Mouse (Mus musculus): Measurements from ENCODE around the gene Tex44.

The Tex44 gene

DNA sequence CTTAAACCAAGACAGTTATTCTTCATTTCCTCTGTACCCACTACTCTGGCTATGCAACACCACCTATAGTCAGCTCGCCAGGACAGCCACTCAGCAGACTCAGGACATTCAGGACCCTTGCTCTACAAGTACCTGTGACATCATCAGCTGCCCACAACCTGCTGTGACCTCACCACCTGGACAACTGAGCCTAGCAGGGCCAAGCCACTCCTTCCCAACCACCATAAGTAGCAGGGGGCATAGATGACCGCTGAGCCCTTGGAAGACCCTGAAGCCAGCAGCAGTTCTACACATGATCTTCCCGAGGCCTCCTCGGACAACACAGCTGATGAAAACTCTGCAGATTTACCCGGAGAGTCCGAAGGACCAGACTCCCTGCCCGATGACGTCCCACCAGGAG, at the start of gene Tex44, which contains the start of gene Nmur1:
Tex44 (plus strand) TSS at position 202 of the 400 bp plus-strand sequence.
Nmur1 (minus strand) TSS at position 101 of the 400 bp plus-strand sequence.
- DNase-seq: no peak

DNA sequence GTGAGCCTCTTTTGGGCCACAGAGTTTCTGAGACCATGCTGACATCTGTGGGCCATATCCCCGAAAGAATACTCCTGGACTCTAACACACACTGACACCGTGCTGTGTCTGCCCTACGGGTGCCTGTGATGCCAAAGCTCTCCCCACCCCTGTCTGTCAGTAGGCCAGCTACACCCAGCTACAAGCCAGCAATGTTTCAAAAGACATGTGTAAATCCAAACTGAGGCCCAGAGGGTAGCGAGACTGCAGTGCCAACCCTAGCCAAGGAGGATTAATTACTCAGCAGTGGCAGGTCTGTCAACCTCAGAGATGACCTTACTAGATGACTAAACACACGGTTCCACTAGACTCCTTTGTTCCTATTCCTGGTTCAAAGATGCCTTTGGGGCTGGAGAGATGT, 49.8 kb upstream of the Tex44 start:
- DNase-seq: no peak

DNA sequence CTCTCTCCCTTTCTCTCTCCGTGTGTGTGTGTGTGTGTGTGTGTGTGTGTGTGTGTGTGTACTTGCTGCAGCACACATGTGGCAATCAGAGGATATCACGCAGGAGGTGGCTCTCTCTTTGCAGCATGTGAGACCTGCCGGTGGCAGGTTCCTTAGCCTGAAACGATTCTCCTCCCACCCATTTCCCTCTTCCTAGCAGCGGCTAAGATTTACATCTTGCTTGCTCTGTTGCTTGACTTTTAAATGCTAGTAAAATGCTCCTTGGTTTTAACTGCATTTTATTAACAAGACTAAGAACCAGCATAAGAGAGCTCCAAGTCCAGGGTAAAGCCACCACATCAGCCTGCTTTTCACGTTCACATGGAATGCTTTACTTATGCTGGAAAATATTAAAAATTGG, 47.5 kb upstream of the Tex44 start:
- no peak for DNase-seq

DNA sequence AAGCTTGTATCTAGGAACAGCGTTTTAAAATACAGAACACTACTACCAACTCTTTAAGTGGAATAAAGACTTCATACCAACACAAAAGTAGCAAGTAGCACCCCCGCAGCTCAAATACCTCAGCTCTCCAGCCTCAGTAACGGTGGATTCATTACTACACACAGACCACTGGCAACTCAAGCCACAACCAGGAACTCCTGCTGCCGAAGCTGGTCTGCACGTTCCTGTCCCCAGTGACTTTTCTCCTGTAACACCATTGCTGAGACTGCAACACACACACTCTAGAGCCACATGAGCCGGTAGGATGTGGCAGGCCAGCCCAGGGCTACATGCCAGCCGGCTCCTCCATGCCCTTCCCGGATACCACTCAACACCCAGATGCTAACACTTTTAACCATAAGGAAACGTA, 47.0 kb upstream of the Tex44 start:
- DNase-seq: no peak

DNA sequence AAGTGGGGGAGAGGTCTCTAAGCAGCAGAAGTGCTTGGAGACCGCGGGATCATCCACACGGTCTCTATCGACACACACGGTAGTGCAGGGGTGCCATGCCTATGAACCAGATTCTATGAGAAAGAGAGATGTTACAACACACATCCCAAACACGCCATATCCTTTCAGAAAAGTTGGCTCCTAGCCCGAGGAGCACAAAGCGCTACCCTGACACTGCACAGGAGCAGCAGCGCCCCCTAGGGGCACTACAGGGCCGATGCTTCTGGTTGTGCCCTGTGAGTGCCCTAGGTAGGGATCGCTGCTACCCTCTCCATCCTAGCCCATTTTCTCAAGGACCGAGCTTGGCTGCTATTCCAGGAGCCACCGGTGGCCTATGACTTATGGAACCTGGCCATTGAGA, 45.1 kb upstream of the Tex44 start:
- peak; percentile 59 for DNase-seq

DNA sequence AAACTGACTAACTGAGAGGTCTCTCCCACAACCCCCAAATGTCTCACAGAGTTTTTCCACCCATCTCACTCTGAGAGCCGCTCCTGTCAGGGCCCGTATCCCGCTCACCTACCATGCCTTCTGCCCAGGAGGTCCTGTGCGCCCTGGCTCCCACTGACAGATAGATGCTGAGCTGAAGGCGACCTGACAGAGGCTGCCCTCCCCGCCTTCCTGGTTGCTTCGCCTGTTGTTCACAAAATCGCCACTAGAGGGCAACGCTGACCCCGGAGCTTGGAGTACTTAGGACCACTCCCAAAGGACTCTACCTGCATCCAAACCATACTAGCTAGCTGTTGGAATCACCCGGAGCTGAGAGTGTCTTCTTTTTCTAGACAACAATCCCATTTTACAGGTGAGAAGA, 36.9 kb upstream of the Tex44 start:
- peak; percentile 80 for DNase-seq

DNA sequence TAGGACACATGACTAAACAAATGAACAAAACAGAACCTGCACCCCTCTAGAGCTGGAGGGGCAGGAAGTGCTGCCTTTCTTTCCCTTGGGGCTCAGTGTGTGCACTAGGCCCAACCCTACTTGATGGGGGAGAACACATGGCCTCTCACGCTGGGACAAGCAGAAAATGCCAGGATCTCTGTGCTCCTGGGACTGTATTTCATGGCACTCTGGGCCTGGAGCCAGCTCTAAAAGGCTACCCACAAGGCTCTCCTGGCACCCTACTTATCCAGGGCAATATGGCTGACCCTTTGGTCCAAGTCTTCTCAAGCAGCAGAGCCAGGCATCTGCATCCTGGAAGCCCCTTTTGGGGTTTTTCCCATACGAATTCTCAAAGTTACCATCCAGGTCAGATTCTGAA, 34.7 kb upstream of the Tex44 start:
- no peak for DNase-seq

DNA sequence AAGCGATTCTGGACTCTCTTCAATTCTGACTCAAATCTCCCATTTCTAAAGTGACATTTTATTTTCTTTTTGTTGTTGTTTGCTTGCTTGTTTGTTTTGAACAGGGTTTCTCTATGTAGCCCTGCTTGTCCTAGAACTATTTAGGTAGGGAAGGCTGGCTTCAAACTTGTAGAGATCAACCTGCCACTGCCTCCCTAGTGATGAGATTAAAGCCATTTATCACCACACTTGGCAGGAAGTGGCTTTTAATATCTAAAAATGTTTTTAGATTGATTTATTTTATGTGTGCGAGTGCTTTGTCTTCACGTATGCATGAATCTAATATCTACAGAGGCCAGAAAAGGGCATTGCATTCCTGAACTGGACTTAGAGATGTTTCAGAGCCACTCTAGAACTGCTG, 32.9 kb upstream of the Tex44 start:
- DNase-seq: no peak

DNA sequence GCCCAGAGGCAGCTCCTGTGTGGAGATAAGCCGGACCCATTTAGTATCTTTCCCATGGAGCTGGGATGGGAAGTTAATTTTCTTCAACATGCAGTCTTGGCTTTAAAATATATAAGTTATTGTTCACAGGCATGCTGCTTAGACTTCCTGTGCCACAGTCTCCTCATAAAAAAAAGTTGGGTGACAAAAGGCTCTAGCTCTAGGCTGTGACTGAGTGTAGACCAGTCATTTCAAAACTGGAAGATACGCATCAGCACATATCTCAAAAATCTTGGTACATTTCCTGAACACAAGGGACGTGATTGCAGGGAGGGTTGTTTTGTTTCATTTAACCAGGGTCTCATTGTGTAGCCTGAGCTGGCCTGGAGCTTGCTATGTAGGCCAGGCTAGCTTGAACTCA, 31.9 kb upstream of the Tex44 start:
- no peak for DNase-seq

DNA sequence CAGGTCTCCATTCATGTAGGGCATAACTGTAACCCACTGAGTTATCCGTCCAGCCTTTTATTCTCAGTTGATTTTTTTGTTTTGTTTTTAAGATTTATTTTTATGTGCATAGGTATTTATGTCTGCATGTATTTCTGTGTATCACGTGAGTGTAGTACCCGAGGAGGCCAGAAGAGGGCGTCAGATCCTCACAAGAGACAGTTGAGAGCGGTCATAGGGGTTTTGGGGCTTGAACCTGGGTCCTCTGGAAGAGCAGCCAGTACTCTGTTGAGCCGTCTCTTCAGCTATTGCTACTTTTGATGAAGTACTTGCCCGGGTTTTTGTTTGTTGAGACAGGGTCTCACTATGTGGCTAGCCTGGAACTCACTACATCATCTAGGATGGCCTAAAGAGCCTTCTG, 30.2 kb upstream of the Tex44 start:
- no peak for DNase-seq

DNA sequence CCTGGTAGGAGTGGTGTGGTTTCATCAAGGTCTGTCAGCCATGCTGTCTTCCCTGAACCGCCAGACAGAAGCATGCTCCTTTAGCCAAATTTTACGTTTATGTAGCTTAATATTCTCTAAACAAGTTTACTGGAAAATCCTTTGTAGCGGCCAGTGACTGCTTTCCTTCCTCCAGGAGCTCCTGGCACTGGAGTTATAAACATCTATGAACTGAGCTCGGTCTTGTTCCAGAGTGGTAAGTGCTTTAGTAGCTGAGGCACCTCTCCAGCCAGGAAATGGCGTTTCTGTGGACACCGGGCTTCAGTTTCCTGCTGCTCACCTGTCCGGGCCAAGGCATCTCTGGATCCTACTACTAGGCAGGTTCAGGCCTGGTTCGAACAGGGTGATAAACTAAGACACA, 28.5 kb upstream of the Tex44 start:
- DNase-seq: no peak

DNA sequence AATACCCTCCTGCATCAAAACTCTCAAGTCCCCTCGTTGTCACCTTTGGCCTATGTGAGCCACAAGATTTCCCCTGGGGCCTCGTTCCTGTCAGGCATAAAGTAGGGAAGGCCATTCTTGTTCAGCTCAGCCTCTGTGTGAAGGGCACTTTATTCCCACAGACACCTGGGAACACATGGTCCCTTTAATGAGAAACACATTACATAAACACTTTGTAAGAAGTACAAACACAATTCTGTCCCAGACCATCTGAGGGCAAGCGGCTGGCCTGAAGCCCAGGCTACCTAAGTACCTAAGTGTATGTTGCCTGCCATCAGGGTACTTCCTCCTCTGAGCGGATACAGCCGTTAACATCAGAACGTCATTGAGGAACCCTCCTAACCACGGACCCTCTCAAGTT, 27.9 kb upstream of the Tex44 start:
- peak; percentile 64 for DNase-seq

DNA sequence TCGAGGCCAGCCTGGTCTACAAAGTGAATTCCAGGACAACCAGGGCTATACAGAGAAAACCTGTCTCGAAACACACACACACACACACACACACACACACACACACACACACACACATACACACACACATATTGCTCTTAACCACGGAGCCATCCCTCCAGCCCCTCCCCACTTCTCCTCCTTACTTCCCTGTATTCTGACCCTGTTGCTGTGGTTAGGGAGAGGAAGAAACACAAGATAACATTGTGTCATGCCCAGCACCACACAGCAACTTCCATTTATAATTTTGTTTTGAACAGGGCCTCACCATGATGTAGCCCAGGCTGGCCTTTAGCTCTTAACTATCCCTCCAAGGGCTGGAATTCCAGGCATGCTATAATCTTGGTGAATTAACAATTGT, 26.8 kb upstream of the Tex44 start:
- no peak for DNase-seq

DNA sequence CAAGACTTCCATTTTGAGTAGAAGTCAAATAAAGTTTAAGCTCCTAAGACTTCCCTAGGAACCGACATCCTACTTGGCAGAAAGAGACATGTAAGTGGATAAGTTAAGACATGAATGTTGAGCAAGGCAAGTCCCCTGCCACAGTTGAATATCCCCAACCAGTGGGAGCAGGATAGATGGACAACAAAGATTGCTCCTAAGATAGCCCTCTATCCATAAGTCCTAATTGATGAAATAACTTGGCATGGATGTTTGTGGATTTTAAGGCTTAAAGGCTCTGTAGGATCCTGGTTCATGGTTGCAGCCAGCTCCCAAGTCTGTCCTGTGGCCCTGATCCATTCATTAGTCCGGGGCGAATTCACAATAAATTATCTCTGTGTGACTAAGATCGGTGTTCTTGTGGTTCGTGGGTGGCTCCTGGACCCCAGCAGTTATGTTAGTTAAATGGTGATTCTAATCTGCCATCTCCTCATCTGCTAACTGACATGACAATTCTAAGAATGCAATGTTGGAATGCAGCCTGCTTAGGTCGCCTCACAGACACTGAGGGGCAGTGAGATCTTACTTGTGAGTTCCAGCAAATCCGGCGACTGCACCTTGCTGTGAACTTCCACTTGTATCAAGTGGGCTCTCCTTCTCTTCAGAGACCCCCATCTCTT, 25.9 kb upstream of the Tex44 start:
- no peak for DNase-seq

DNA sequence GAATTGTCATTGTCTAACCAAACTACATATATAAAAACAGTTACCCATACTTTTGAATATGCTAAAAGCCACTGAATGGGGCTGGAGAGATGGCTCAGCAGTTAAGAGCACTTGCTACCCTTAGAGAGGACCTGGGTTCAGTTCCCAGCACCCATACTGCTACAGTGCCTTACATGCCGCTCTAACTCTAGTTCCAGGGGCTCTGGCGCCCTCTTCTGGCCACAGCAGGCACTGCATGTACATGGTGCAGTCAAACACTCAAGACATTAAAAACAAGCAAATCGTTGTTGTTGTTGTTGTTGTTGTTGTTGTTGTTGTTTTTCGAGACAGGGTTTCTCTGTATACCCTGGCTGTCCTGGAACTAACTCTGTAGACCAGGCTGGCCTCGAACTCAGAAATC, 21.3 kb upstream of the Tex44 start:
- no peak for DNase-seq

DNA sequence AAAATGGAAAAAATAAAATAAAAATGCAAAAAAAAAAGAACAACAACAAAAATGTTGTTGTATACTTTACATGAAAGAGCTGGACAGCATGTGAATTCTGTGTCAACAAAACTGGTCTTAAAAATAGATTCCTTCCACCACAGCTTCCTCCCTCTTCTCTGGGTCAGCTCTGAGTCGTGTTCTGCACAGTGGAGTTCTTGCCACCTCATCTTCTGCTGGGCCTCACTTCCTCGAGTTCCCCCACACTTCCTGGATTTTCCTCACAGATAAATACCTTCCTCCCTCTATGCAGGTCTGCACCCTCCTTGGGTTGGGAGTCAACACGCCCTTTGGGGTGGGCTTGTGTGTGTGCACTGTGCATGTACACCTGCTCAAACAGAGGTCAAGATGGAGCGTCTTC, 19.8 kb upstream of the Tex44 start:
- DNase-seq: no peak

DNA sequence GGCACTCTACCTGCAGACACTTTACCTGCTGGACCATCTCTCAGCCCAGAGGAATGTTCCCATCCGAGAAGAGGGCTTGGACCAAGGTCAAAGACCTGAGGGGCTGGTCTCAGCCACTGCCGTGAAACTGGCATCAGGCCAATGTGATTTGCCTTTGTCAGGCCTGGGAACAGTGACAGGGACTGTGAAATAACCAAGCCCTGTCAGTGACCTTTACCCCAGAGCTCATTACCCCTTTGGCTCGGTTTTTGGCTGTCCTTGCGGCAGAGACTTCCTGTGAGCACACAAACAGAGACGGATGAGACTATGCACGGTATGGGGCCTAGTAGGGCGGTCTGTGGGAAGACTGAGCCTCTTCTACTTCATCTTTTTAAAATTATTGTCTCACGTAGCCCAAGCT, 19.2 kb upstream of the Tex44 start:
- DNase-seq: no peak

DNA sequence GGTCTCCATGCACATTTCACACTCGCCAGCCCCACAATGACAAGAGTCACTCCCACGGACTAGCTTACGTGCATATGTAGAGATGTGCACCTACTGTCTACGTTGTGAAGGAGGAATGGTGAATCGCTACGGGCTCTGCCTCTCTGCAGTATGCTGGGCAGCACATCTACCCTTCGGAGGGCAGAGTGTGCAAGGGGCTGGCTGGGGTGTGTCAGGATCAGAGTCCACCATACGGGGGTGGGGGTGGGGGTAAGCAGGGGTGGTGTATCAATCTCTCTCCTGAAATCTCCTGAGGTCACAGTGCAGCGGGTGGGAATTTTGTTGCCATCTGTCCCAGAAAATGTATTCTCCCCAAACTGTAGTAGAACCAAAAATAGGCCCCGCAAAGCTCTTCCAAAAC, 17.6 kb upstream of the Tex44 start:
- DNase-seq: no peak

DNA sequence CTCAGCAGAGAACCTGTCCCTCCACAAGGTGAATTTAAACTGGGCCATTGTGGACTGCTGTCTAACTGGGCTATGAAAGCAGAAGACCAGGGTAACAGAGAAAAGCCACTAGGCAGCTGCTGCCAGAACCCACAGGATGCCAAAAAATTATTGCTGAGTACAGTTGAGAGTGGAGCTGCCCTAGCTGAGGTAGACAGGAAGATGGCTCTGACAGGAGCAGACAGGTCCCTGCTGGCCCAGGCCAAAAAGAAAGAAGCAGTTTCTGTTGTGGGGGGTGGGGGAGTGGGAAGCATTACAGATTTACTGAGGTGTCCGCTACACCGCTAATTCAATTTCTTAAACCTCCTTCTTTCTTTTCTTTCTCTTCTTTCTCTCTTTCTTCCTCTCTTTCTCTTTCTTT, 16.7 kb upstream of the Tex44 start:
- no peak for DNase-seq

DNA sequence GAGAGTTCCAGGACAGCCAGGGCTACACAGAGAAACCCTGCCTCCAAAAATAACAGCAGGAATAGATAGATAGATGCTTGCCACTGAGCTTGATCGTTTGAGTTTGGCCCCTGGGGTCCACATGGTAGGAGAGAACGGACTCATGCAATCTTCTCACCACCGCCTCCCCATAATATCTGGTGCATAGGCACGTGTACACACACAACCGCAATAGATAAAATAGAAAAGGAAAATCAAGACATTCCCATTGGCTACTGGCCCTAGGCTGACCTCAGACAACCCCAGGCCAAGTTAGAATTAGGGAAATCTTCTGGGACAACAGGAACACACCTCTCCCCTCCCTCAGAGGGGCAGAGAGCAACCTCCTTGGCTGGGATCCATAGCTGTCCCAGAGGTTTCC, 11.4 kb upstream of the Tex44 start:
- DNase-seq: no peak

DNA sequence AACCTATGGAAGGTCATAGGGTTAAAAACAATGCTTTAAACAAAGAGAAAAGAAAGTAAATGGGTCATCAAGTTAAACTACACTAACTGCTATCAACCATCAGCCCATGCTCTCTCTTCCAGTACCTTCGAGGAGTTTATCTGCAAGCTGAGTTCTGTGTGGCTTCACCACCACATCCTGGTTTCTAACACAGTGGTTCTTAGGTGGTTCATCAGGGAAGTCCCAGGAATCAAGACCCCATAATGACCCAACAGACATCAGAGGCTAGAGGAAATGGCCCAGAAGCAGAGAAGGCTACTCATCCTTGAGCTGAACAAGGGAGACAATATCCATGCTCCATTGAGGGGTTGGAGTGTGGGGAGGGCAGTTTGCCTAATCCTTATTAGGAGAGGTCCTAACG, 11.0 kb upstream of the Tex44 start:
- no peak for DNase-seq

DNA sequence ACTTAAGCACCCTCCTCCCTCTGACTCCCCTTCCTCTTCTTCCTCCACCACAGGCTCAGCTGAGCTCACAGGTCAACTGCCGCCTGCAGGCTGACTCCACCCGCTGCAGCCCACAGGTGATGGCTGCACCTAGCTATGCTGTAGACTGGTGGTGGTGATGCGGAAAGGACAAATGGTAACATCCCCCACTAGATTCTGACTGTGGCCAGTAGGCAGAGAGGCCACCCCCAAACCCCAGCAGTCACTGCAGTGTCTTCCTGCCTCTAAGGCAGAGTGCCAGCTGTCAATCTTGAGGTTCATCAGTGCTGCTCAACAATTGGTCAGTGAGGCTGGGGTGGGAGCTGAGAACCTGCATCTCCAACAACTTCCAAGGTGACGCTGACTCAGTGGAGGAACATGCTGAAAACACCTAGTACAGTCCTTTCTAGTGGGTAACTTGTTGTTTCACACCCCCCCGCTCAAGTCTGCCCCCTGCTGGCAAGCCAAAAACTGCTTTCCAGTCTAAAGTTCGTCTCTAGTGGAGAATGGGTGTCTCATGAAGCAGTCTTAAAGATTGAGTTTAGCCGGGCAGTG, 10.4 kb upstream of the Tex44 start:
- no peak for DNase-seq

DNA sequence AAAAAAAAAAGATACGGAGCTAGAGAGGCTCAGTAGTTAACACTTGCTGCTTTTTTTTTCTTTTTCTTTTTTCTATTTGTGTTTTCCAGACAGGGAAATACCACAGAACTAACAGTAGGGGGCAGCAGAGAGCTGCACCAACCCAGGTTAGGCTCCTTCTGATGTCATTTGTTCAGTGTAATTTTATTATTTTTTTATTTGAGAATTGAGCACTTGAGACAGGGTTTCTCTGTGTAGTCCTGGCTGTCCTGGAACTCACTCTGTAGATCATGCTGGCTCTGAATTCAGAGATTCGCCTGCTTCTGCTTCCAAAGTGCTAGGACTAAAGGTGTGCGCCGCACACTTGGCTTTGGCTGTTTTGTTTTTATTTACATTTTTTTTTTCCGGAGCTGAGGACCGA, 9.8 kb upstream of the Tex44 start:
- peak; percentile 35 for DNase-seq

DNA sequence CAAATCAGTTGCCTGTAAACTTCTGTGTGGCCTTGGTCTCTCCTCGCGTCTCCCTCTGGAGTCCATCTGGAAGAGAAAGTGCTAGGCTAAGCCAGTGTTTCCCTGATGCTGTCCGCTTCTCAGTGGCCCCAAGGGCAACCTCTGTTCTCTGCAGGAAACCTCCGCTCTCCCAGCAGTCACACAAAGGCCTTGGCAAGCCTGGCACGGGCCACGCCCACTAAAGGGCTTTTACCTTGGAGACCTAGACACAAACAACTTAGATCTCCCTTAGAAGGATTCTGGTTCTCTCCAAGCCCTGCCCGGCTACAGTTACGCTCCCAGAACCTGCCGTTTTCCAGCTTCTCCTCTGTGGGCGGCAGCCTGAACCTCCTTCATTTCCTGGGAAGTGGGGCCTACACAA, 5.1 kb upstream of the Tex44 start:
- DNase-seq: peak; percentile 30

DNA sequence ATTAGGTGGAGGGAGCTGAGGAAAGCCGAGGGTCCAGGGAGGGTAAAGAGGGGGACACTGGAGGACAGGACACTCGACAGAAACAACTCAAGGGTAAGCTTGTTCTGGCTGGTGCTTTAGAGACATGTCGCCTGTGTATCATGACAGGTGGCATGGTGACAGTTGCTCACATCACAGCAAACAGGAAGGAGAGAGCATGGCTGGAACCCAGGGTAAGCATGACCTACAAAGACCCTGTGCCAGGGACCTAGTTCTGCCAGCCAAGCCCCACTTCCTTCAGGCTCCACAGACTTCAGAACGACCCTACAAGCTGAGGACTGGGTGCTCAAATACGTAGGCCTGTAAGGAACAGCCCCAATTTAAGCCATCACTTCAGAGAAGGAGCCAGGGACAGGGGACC, 2.2 kb upstream of the Tex44 start:
- no peak for DNase-seq
